Mouse (Mus musculus) heart, postnatal 0 days (tissue): ENCODE data around the gene Nr6a1. TPM values are rescaled to one million over a fixed set of nuclear protein-coding genes. Genes with fewer than 3 reads are reported as not detected.

Experiments used
- ATAC-seq: fragments of 200-750 bp; cut with Nextera tagmentation; 2 replicates; pipeline ENCODE4 v1.8.0; 2017; ENCODE audit warnings: low read depth, moderate number of reproducible peaks, moderate library complexity; ENCODE audit not compliant: insufficient read depth
- DNase-seq: peaks from one replicate; pipeline ENCODE4 v3.0.0-alpha.2; 2016; ENCODE audit warnings: low spot score
- H3K27ac ChIP-seq: fragments of 300-500 bp; sonication (generic); 2 replicates; pipeline ENCODE4 v1.5.1; 2014; ENCODE audit warnings: low read depth, mild to moderate bottlenecking
- H3K27me3 ChIP-seq: fragments of 300-500 bp; sonication (generic); 2 replicates; pipeline ENCODE4 v1.6.1; 2014; ENCODE audit warnings: low read length, mixed read lengths; ENCODE audit not compliant: control insufficient read depth, insufficient read depth
- H3K36me3 ChIP-seq: fragments of 300-500 bp; sonication (generic); replicated peaks from 2 replicates; pipeline ENCODE4 v1.6.1; 2014; ENCODE audit warnings: low read length, mixed read lengths; ENCODE audit not compliant: control insufficient read depth, insufficient read depth
- H3K4me1 ChIP-seq: fragments of 300-500 bp; sonication (generic); 2 replicates; pipeline ENCODE4 v1.6.1; 2014; ENCODE audit warnings: antibody characterized with exemption; ENCODE audit not compliant: control insufficient read depth, insufficient read depth
- H3K4me2 ChIP-seq: fragments of 300-500 bp; sonication (generic); 2 replicates; pipeline ENCODE4 v1.6.1; 2014; ENCODE audit warnings: low read depth, mild to moderate bottlenecking, low read length, moderate library complexity
- H3K4me3 ChIP-seq: fragments of 300-500 bp; sonication (generic); 2 replicates; pipeline ENCODE4 v1.5.1; 2014; ENCODE audit warnings: low read depth, low read length
- H3K9ac ChIP-seq: fragments of 300-500 bp; sonication (generic); replicated peaks from 2 replicates; pipeline ENCODE4 v1.6.1; 2014; ENCODE audit warnings: low read depth, low read length, mixed read lengths
- H3K9me3 ChIP-seq: fragments of 300-500 bp; sonication (generic); replicated peaks from 2 replicates; pipeline ENCODE4 v1.6.1; 2016; ENCODE audit warnings: low read length; ENCODE audit not compliant: control insufficient read depth
- CTCF ChIP-seq: IDR thresholded peaks from 2 replicates; pipeline ENCODE4 v1.5.1; 2016; ENCODE audit warnings: antibody characterized with exemption, control low read depth, low read depth
- EP300 ChIP-seq: IDR thresholded peaks from 2 replicates; pipeline ENCODE4 v1.6.1; 2016; ENCODE audit warnings: antibody characterized with exemption, low read depth
- WGBS: fragments of 180-500 bp; shearing (Covaris S2); extraction: QIAGEN DNeasy Blood & Tissue Kit; methylation state at CpG from one replicate; pipeline ENCODE4 v1.1.7; 2014; 5-methylcytosine and 5-hydroxymethylcytosine counted together
- polyA plus RNA-seq: library from polyadenylated mRNA; unstranded; fragments of >200 nt; fragmentation: Nextera tagmentation; extraction: Ambion mirVana; gene quantifications from 2 replicates; pipeline ENCODE4 v1.2.1, GENCODE M21; 2015
- total RNA-seq: library from RNA; depleted of rRNA; stranded (reverse); fragments of >200 nt; gene quantifications from 2 replicates; pipeline ENCODE4 v1.2.3, GENCODE M21; 2014; ENCODE audit warnings: low replicate concordance

Nr6a1 gene
- total and polyA plus RNA-seq, 2 experiments from 2014 or later = 0.31 to 0.99 TPM

GRCm38 (mm10) chr2:38767177-38767931, 160.1 kb downstream of the Nr6a1 start:
- TF ChIP-seq EP300 (no peak), CTCF (no peak)
- no peak for DNase-seq
- 80% methylated on average over 4 of the region's 4 CpGs for WGBS
- Histone ChIP-seq H3K4me1 (no peaks in the 10 kb centered on the region), H3K27me3 (no peaks in the 10 kb centered on the region), H3K4me2 (no peak overlapping the region), H3K4me3 (no peak overlapping the region), H3K36me3 (no peaks in the 10 kb centered on the region), H3K27ac (no peak overlapping the region), H3K9me3 (no peaks in the 10 kb centered on the region), H3K9ac (no peak overlapping the region)
- no peak for ATAC-seq

GRCm38 (mm10) chr2:38739847-38740246, 187.6 kb downstream of the Nr6a1 start:
- ATAC-seq (no peak), DNase-seq (no peak)
- no peak overlapping the region for H3K4me3 ChIP-seq
- no peaks in the 10 kb centered on the region for H3K27me3 ChIP-seq
- no peaks in the 10 kb centered on the region for H3K4me1 ChIP-seq
- H3K9ac ChIP-seq = no peak overlapping the region
- no peaks in the 10 kb centered on the region for H3K36me3 ChIP-seq
- no peak overlapping the region for H3K27ac ChIP-seq
- TF ChIP-seq EP300 (no peak), CTCF (no peak)
- no peak overlapping the region for H3K4me2 ChIP-seq
- H3K9me3 ChIP-seq = no peaks in the 10 kb centered on the region
- 67% methylated on average over 3 of the region's 3 CpGs for WGBS

- 19% methylated on average over 7 of the region's 7 CpGs for whole genome bisulfite sequencing
- DNase-seq (peak; percentile 43), ATAC-seq (no peak)
- Histone ChIP-seq H3K4me1 (no peaks in the 10 kb centered on the region), H3K9ac (no peak overlapping the region), H3K9me3 (no peaks in the 10 kb centered on the region), H3K27me3 (no peaks in the 10 kb centered on the region), H3K4me2 (no peak overlapping the region), H3K4me3 (no peak overlapping the region), H3K36me3 (no peaks in the 10 kb centered on the region), H3K27ac (no peak overlapping the region)
- TF ChIP-seq EP300 = no peak
- TF ChIP-seq CTCF = peak; percentile 84
Observed at GRCm38 (mm10) chr2:38739410-38739809, 188.1 kb downstream of the Nr6a1 start.

- TF ChIP-seq CTCF = no peak
- no peak for TF ChIP-seq EP300
- Histone ChIP-seq H3K4me2 (no peak overlapping the region), H3K9ac (no peak overlapping the region), H3K27me3 (no peaks in the 10 kb centered on the region), H3K27ac (no peak overlapping the region), H3K4me1 (no peaks in the 10 kb centered on the region), H3K9me3 (no peaks in the 10 kb centered on the region), H3K4me3 (no peak overlapping the region), H3K36me3 (no peaks in the 10 kb centered on the region)
- DNase-seq (no peak), ATAC-seq (no peak)
- WGBS = 87% methylated on average over 14 of the region's 14 CpGs
Observed at GRCm38 (mm10) chr2:38738601-38739301, 188.7 kb downstream of the Nr6a1 start.

GRCm38 (mm10) chr2:38735740-38736139, 191.7 kb downstream of the Nr6a1 start:
- no peak for ATAC-seq
- H3K27ac ChIP-seq = no peak overlapping the region
- no peaks in the 10 kb centered on the region for H3K36me3 ChIP-seq
- TF ChIP-seq EP300 = no peak
- no peak for TF ChIP-seq CTCF
- no peaks in the 10 kb centered on the region for H3K4me1 ChIP-seq
- no peak overlapping the region for H3K4me2 ChIP-seq
- no peak for DNase-seq
- no peaks in the 10 kb centered on the region for H3K9me3 ChIP-seq
- H3K4me3 ChIP-seq = no peak overlapping the region
- H3K27me3 ChIP-seq = no peaks in the 10 kb centered on the region
- no peak overlapping the region for H3K9ac ChIP-seq
